Mouse (Mus musculus): ENCODE measurements at regions not wholly inside any gene's neighbourhood (a gene's known extent, or its start where the extent isn't known, plus 50 kb on each side); places are given as distances from the start of the nearest gene placed in this dataset.

- DNase-seq (ENCODE audit: low spot score) = no peak
Observed at GRCm38 (mm10) chr13:70475366-70475765, 162.1 kb downstream of the Ice1 start.

- DNase-seq (ENCODE audit: low spot score) = no peak
Observed at GRCm38 (mm10) chr13:70499302-70499701, 138.1 kb downstream of the Ice1 start.

Data from urinary bladder, postnatal 25 days (tissue).